Mouse (Mus musculus): Measurements from ENCODE around the gene Gm382. TPM values are rescaled to one million over a fixed set of nuclear protein-coding genes. Genes with fewer than 3 reads are reported as not detected.

Gene Gm382
- polyA plus RNA-seq (2017; shearing (Covaris generic)), result not detected

GRCm38 (mm10) chrX:127039672-127040071 lies at the start of gene Gm382:
TSS of gene Gm382 (plus strand) at chrX:127039972.

Other genes with a start within 250 kb of the Gm382 start
- not detected for gene 4932411N23Rik, start 224.1 kb upstream of the Gm382 start, polyA plus RNA-seq (2017; shearing (Covaris generic))